Mouse (Mus musculus): ENCODE measurements around the gene Kdm2b.
A peak's percentile ranks its signal among the peaks of the same experiment; 100 is the strongest.

Gene Kdm2b

DNA sequence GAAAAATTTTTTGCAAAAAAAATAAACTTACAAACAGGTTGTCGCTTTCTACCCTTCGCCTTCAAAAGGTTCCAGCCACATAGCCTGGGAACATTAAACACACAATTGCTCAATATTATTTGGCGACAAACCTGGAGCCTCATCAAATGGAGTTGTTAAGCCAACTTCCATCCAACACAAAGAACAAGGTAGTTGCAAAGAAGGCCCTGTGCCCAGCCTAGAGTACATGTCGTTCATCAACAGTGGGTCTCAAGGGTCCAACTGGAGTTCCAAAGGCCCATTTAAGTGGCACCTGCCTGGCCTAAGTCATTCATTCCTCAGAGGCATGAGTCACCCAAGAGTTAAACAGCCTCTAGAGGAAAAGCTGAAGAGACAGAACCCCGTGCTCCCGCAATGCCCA is 52.6 kb downstream of the Kdm2b start:
- no peak for ATAC-seq (ENCODE audit: insufficient number of reproducible peaks, low FRiP score, low TSS enrichment)

DNA sequence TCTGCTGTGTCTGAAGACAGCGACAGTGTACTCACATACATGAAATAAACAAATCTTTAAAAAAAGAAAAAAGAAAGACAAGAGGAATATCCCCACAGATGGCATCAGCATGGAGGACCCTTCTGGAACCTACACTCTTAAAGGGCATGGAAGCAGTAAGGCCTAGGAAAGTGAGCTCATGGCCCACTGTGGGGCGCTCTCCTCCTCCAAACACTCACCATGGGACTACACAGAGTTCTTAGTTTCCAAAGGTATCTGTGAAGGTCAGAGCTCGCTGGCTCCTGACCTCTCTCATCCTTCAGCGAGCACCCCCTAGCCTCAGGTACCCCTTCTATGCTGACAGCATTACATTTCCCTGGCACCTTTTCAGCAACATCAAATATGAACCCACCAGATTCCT is 53.8 kb downstream of the Kdm2b start:
- no peak for ATAC-seq (ENCODE audit: insufficient number of reproducible peaks, low FRiP score, low TSS enrichment)

DNA sequence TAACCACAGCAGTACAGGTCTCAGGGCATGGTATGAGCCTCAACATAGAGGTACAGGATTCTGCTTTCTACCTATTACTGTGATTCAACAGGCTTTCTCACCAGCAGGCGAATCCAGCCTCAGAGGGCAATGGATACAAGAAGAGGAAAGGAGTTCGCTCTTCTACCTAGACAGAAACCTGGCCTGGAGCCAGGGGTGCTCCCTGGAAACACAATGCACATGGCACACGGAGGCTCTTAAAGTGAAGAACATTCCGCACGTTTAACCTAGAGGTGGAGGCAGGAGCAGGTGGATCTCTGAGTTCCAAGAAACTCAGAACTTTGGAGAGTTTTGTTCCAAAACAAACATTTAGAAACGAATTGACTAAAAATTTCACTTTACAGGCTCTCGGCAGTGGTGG is 58.6 kb downstream of the Kdm2b start:
- ATAC-seq (ENCODE audit: insufficient number of reproducible peaks, low FRiP score, low TSS enrichment), result no peak

DNA sequence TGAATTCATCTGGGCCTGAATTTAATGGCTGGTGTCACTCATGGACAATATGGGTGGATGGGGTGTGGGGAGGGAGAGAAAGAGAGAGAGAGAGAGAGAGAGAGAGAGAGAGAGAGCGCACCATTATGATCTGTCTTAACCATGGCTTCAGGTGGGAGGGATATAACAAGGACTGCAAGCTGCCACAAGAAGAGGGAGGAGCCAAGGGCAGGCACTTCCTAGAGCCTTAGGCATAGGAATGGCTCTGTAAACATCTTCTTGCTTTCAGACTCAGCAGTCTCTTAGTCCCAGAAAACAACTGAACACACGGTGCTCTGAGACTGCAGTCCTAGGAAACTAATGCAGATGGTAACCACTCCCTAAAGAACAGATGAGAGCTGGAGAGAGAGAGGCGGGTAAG is 61.3 kb downstream of the Kdm2b start:
- no peak for ATAC-seq (ENCODE audit: insufficient number of reproducible peaks, low FRiP score, low TSS enrichment)

DNA sequence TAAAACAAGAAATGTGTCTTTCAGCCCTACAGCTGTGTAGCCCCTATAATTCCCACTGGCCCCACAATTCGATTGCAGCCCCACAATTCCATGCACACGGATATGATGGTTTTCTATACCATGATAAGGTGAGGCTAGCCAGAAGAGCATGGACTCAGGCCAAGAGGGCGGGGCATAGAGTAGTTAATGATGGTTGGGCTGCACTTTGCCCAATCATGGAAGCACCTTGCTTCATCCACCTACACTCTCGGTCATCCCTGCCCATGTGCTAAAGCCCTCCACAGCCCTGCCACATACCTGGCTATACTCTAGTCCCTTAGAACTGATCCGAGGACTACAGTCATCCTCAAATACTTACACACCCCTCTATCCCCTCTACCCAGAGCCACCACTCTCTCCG is 61.9 kb downstream of the Kdm2b start:
- ATAC-seq (ENCODE audit: insufficient number of reproducible peaks, low FRiP score, low TSS enrichment), result no peak

DNA sequence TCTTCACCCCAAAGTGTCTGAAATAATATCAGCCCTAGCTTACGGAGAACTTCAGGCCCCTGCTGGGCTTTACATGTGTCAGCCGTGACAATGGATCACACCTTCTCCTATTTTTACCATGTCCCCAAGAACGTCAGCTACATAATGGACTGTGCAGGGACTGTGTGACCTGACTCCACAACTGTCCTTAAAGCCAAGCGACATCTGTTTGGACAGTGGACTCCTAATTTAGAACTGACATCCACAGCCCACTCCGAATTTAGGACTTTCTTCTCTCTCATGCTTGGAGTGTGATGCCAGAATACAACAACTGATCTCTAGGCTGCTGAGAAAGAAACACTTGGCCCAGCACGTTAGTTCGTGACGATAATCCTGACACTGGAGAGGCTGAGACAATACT is 62.5 kb downstream of the Kdm2b start:
- ATAC-seq (ENCODE audit: insufficient number of reproducible peaks, low FRiP score, low TSS enrichment), result no peak

DNA sequence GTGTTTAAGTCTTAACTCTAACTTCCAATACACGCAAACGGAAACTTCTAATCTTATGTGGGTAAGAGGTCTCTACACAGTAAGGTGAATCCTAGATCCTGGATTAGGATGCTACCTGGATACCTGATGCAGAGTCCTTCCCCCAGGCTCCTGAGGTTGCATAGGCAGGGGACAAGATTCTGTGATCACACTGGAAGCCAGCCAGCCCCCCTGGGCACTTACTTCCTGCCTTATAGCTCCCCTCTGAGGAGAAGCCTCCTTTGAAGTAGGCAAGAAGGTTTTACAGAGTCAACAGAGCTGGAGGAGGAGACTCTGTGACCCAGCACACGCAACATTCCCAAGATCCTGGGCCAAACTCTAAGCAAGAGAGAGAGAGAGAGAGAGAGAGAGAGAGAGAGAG is 63.3 kb downstream of the Kdm2b start:
- no peak for ATAC-seq (ENCODE audit: insufficient number of reproducible peaks, low FRiP score, low TSS enrichment)

DNA sequence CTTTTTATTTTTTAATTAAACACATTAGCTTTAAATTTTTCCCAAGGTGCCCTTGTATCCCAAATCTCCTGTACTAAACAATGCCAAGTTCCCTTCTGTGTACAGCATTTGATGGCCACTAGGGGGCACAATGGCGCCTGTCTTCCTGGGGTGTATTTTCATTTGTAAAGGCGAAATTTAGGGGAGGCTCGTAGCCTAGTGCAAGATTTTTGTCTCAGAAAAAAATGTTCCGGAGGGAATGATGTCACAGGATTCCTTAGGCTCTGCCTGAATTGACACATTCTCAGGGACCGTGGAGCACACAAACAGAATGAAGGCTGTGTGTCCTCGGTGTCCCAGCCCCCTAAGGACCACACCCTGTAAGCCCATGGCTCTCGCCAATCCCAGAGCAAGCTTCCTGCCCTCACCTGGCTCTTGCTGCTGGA is 64.1 kb downstream of the Kdm2b start:
- ATAC-seq (ENCODE audit: insufficient number of reproducible peaks, low FRiP score, low TSS enrichment), result peak; percentile 36; the same call in 1 of the 2 replicates

DNA sequence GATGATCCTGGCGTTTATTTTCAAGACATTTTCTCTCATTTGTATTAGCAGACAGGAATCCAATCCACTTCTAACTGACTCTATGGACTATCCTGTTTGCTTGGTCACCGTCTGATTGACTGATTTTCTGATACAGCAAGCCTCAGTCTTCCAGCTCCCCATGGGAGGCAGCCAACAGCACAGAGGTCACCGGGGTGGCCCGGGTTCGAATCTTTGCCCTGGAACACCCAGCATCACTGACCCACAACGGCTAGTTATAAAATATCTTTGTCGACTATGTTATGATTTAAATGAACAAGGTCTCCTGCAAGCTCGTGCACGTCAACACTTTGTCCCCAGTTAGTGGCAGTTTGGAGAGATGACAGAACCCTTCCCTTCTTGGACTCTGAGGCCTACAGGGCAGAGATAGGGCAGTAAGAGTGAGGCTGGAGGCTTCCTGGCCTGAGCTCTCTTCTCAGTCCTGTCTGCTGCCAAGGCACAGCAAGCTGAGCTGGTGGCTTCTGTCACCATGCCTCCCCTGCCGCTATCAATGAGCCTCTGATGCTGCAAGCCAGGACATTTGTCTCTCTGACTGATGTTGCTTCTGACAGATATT is 65.7 kb downstream of the Kdm2b start:
- ATAC-seq (ENCODE audit: insufficient number of reproducible peaks, low FRiP score, low TSS enrichment), result peak; percentile 70; the same call in 1 of the 2 replicates

DNA sequence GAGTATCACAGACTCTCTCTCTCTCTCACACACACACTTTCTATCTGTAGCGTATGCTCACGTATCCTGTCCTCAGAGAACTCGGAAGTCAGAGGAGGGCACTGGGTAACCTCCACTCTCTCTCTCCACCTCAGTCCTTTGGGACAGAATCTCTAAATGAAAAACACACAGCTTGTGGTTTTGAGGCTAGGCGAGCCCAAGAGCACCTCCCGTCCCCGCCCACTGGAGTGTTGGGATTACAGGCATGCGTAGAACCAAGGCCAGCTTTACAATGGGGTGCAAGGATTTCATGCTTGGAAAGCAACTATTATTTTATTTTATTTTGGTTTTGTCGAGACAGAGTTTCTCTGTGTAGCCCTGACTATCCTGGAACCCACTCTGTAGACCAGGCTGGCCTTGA is 67.7 kb downstream of the Kdm2b start:
- no peak for ATAC-seq (ENCODE audit: insufficient number of reproducible peaks, low FRiP score, low TSS enrichment)

DNA sequence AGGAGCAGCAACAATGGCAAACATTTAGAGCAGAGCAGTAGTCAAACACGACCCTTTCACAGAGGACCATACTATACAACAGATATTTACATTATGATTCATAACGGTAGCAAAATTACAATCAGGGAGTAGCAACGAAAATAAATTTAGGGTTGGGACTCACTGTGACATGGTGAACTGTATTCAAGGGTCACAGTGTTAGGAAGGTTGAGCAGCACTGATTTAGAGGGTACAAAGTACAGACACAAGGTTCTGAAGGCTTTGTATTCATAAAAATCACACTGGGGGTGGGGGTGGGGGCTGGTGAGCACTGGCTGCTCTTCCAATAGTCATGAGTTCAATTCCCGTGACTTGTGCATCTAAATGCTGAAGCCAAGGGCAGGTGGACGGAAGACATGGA is 69.1 kb downstream of the Kdm2b start:
- ATAC-seq (ENCODE audit: insufficient number of reproducible peaks, low FRiP score, low TSS enrichment), result no peak

DNA sequence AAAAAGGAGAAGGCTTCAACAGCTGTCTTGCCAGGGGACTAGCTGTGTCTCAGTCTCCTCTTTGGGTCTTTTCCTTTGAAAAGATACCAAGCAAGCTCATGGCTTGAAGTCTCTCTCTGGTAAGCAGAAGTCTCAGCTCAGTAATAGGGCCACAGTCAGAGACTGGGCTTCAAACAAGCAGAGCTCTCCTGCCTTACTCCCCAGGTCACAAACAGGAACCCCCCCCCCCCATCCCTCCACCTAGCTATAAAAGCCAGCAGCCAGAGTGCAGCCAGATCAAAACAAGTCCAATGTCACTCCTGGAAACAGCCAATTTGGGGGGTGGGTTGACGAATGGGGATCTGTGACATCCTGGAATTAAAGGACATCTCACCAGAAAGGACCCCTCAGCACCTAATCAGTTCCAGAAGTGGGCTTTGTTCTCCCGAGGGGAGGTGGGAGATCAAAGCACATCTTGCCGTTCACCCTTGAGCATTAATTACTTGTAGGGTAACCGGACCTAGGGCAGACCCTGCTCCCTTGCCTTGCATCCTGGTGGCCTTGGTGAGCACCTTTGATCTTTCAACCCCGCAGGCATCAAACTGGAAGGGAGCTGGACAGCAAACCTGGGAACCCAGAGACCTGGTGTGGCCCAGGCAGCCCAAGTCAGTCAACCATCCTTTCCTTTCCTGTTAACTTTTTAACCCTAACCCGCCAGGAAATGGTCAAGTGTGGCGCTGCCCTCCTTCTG is 71.5 kb downstream of the Kdm2b start:
- no peak for ATAC-seq (ENCODE audit: insufficient number of reproducible peaks, low FRiP score, low TSS enrichment)

DNA sequence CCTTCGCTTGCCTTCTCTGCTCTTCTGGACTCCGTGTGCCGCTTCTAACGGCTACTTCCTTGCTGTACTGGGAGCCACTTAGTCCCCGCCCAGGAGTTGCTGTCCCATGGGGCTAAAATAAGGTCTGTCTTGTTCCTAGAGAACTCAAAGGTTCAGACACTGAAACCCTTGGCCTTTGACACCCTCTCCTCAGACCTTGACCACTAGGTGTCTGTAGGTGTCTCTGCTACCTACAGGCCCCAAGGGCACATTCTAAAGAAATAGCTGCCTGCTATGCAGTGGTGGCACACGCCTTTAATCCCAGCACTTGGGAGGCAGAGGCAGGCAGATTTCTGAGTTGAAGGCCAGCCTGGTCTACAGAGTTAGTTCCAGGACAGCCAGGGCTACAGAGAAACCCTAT is 73.5 kb downstream of the Kdm2b start:
- no peak for ATAC-seq (ENCODE audit: insufficient number of reproducible peaks, low FRiP score, low TSS enrichment)

DNA sequence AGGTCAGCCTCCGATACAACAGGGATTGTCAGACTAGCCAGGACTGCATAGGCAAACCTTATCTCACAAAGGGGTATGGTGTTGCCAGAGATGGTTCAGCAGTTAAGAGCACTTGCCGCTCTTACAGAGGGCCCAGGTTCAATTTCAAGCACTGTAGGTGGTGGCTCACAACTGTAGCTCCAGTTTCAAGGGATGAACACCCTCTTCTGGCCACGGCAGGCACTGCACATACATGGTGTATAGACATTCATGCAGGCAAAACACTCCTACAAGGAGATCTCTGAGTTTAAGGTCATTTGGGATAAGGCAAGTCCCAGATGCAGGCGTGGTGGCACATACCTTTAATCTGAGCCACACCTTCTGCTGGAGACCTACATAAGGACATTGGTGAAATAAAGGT is 76.8 kb downstream of the Kdm2b start:
- no peak for ATAC-seq (ENCODE audit: insufficient number of reproducible peaks, low FRiP score, low TSS enrichment)

DNA sequence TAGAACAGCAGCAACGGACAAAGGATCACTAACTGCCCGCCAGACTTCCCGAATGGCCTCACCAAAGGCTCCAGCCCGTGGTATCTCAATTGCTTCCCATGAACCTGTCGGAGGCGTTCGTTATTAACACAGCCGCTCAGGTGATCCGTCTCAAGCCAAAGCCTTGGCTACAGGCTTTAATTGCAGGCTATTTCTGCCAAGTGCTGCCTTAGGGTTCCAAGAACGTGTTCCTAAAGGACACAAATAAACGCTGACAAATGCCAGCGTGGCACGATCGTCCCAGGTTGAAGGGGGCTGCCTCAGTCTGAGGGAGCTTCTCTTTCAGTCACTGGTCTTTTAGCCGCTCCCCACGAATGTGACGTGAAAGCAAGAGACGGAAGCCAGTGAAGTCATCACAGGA is 80.1 kb downstream of the Kdm2b start:
- ATAC-seq (ENCODE audit: insufficient number of reproducible peaks, low FRiP score, low TSS enrichment), result no peak; the same call in 1 of the 2 replicates

DNA sequence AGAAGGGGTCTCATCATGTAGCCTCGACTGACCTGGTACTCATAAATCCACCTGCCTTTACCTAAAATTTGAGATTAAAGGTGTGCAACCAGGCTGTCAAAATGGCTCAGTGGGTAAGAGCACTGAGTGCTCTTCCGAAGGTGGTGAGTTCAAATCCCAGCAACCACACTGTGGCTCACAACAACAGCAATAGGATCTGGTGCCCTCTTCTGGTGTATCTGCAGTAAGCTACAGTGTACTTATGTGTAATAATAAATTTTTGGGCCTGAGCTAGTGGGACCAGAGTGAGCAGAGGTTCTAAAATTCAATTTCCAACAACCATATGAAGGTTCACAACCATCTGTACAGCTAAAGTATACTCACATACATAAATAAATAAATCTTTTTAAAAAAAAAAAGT is 81.6 kb downstream of the Kdm2b start:
- ATAC-seq (ENCODE audit: insufficient number of reproducible peaks, low FRiP score, low TSS enrichment), result no peak

DNA sequence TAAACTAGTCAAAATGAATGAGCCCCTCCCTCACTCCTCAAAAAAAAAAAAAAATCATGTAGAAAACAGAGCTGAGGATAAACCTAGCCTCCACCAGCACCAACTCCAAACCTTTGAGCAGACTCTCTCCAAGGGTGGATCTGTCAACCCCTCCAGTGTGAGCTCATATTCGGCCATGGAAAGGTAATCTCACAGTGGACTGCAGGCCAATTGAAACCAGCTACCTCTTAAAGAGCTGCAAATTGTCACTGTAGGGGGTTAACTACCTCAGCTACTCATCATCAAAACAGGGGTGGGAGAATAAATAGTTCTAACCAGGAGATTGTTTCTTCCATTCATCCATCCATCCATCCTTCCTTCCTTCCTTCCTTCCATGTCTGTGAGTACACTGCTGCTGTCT is 82.4 kb downstream of the Kdm2b start:
- ATAC-seq (ENCODE audit: insufficient number of reproducible peaks, low FRiP score, low TSS enrichment), result no peak

DNA sequence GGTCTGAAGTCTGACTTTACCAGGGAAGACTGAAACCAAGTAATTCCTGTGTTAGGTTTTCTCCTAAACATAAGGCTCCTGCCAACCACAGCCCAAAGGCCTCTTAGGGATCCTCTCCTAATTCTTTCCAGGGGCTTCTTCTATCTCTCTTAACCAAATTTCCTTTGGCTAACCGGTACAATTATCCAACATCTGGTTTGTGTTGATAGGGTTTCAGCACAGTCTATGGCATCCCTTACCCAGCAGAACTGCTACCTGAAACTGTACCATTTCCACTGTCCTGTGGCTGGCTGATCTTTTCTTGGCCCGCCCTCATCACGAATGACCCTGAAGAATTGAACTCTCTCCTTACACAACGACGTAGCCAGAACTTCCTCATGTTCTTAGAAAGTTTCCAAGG is 86.5 kb downstream of the Kdm2b start:
- ATAC-seq (ENCODE audit: insufficient number of reproducible peaks, low FRiP score, low TSS enrichment), result no peak

DNA sequence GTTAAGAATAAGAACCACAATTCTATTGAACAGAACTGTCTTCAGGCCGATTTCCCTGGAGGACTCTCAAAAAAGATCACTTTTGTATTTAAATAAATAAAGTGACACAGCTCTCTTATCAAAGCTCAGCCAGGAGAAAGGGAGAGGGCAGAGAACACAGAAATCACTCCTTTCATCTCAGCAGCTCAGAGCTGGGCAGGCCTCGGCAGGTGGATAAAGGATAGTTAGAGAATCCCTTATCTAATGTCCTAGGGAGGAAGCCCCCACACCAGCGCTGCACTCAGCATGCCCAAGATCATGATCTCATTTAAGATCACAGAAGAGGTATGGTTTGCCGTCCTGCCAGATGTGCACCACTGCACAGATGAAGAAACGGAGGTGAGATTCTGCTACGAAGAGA is 87.4 kb downstream of the Kdm2b start:
- no peak for ATAC-seq (ENCODE audit: insufficient number of reproducible peaks, low FRiP score, low TSS enrichment)

DNA sequence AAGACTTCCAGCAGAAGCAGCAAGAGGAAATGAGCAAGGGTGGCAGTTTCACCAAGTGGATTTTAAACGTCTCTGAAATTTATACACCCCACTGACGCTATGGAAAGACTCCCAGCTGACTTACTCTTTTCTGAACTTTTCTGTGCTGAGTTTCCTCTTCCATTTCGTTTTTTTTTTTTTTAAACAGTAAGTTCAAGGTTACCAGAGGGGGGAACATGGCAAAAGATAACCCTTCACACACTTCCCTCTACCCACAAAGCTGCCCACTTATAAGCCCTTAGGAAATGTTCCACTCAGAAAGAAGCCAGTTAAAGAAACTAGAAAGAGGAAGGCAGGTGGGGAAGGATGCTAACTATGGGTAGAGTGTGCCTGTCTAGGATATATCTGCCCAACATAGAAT is 88.0 kb downstream of the Kdm2b start:
- ATAC-seq (ENCODE audit: insufficient number of reproducible peaks, low FRiP score, low TSS enrichment), result no peak

DNA sequence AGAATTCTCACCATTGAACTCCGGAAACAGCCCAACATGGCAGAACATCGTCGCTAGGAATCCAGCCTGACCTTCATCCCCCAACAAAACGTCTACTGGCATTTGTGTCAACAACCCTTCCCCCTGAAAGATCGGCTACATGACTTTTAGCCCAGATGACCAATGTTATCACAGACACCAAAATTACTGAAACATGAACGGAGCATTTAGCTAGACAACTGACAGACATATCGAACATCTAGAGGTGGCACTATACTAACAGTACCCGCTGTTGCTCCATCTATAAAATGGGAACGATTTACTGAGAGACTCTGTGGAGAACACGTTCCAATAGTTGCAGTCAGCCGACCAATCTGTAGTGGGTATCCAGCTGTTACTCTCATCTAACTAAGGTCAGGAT is 88.4 kb downstream of the Kdm2b start:
- no peak for ATAC-seq (ENCODE audit: insufficient number of reproducible peaks, low FRiP score, low TSS enrichment)

DNA sequence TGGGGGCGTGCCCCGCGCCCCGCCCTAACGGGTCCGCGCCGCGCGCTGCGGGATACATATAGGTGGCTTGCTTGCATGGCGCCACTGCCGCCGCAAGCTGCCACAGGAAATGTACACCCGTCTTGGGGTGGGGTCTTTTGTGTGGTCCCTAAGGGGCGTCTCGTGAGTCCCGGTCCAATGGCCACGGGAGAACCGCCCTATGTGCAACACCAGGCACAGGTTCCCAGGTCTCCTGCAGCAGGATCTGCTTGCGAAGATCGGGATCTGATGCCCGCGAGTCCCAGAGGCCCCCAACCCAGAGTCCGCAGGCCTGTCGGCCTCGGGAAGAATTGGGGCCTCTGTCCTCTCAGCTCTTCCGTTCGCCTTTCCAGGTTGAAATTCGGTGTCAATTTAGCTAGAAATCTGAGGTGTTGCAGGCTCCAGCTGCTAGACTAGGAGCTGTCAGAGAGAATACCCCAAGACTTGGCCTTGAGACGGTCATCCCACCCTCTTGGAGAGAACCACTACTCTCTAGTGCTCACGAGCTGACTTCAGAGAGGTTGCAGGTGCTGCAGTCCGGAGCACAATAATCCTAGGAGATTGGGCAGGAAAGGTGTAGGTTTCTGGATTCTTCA is 89.0 kb downstream of the Kdm2b start:
- ATAC-seq (ENCODE audit: insufficient number of reproducible peaks, low FRiP score, low TSS enrichment), result peak; percentile 32; the same call in 1 of the 2 replicates

Data from cerebellum, adult (tissue).